Mouse (Mus musculus) liver, embryonic 14.5 days (tissue): ENCODE results near the gene Cactin.

Experiments
- CTCF ChIP-seq: IDR thresholded peaks from 2 replicates; pipeline ENCODE4 v1.5.1; 2016; ENCODE audit warnings: antibody characterized with exemption, low read depth, control low read depth
- EP300 ChIP-seq: IDR thresholded peaks from 2 replicates; pipeline ENCODE4 v1.6.1; 2016; ENCODE audit warnings: antibody characterized with exemption, low read depth

- TF ChIP-seq CTCF (peak; percentile 47), EP300 (no peak)
Measured at GRCm38 (mm10) chr10:81344421-81345161, 23.7 kb downstream of the Cactin start.
